Mouse (Mus musculus) lung, postnatal 0 days (tissue): ENCODE measurements around the gene Zswim1.

Source experiments
- CTCF ChIP-seq: IDR thresholded peaks from 2 replicates; pipeline ENCODE4 v1.5.1; 2016; ENCODE audit warnings: antibody characterized with exemption, mild to moderate bottlenecking
- EP300 ChIP-seq: IDR thresholded peaks from 2 replicates; pipeline ENCODE4 v1.6.1; 2016; ENCODE audit warnings: antibody characterized with exemption, mild to moderate bottlenecking, control low read depth

- no peak for TF ChIP-seq EP300
- TF ChIP-seq CTCF, result 0 out of 2 replicates have a peak, but pooled peaks have one; percentile 24
Observed at GRCm38 (mm10) chr2:164793772-164794171, 28.7 kb upstream of the Zswim1 start.
